Mouse (Mus musculus) heart, postnatal 0 days (tissue): ENCODE measurements around the gene Proser2.

Experiments used
- CTCF ChIP-seq: IDR thresholded peaks from 2 replicates; pipeline ENCODE4 v1.5.1; 2016; ENCODE audit warnings: antibody characterized with exemption, control low read depth, low read depth
- EP300 ChIP-seq: IDR thresholded peaks from 2 replicates; pipeline ENCODE4 v1.6.1; 2016; ENCODE audit warnings: antibody characterized with exemption, low read depth

- peak; percentile 88 for TF ChIP-seq CTCF
- no peak for TF ChIP-seq EP300
Observed at GRCm38 (mm10) chr2:6167843-6168558, 38.0 kb upstream of the Proser2 start.
